Mouse (Mus musculus) heart, embryonic 11.5 days (tissue): ENCODE data around the gene Uba3. TPM values are rescaled to one million over a fixed set of nuclear protein-coding genes. Genes with fewer than 3 reads are reported as not detected.

ENCODE experiments used
- ATAC-seq: fragments of 200-750 bp; cut with Nextera tagmentation; replicated peaks from 2 replicates; pipeline ENCODE4 v1.8.0; 2017; ENCODE audit warnings: moderate library complexity; ENCODE audit not compliant: insufficient number of reproducible peaks, low FRiP score, low TSS enrichment
- H3K27ac ChIP-seq: fragments of 300-500 bp; sonication (generic); 2 replicates; pipeline ENCODE4 v1.5.1; 2014; ENCODE audit warnings: mild to moderate bottlenecking, low read depth, low read length
- H3K27me3 ChIP-seq: fragments of 300-500 bp; sonication (generic); 2 replicates; pipeline ENCODE4 v1.6.1; 2014; ENCODE audit warnings: mild to moderate bottlenecking, low read length, mixed read lengths; ENCODE audit not compliant: control insufficient read depth, insufficient read depth
- H3K36me3 ChIP-seq: fragments of 300-500 bp; sonication (generic); 2 replicates; pipeline ENCODE4 v1.6.1; 2014; ENCODE audit warnings: mild to moderate bottlenecking, low read length, moderate library complexity, mixed read lengths; ENCODE audit not compliant: control insufficient read depth, insufficient read depth
- H3K4me1 ChIP-seq: fragments of 300-500 bp; sonication (generic); 2 replicates; pipeline ENCODE4 v1.6.1; 2014; ENCODE audit warnings: low read length; ENCODE audit not compliant: control insufficient read depth, insufficient read depth
- H3K4me2 ChIP-seq: fragments of 300-500 bp; sonication (generic); 2 replicates; pipeline ENCODE4 v1.6.1; 2014; ENCODE audit warnings: mild to moderate bottlenecking, moderate library complexity
- H3K4me3 ChIP-seq: fragments of 300-500 bp; sonication (generic); 2 replicates; pipeline ENCODE4 v1.5.1; 2014; ENCODE audit warnings: low read depth, low read length
- H3K9ac ChIP-seq: fragments of 300-500 bp; sonication (generic); 2 replicates; pipeline ENCODE4 v1.6.1; 2014; ENCODE audit warnings: mild to moderate bottlenecking, low read depth, low read length, moderate library complexity
- H3K9me3 ChIP-seq: fragments of 300-500 bp; sonication (generic); replicated peaks from 2 replicates; pipeline ENCODE4 v1.6.1; 2016; ENCODE audit warnings: low read length; ENCODE audit not compliant: control insufficient read depth
- WGBS: fragments of 180-500 bp; shearing (Covaris S2); extraction: QIAGEN DNeasy Blood & Tissue Kit; methylation state at CpG from one replicate; pipeline ENCODE4 v1.1.7; 2014; ENCODE audit not compliant: insufficient replicate concordance; 5-methylcytosine and 5-hydroxymethylcytosine counted together
- polyA plus RNA-seq: library from polyadenylated mRNA; unstranded; fragments of >200 nt; fragmentation: Nextera tagmentation; extraction: Ambion mirVana; gene quantifications from 2 replicates; pipeline ENCODE4 v1.2.1, GENCODE M21; 2014

Gene Uba3
- polyA plus RNA-seq, 1 experiment from 2014 or later, result 90.7 TPM

DNA sequence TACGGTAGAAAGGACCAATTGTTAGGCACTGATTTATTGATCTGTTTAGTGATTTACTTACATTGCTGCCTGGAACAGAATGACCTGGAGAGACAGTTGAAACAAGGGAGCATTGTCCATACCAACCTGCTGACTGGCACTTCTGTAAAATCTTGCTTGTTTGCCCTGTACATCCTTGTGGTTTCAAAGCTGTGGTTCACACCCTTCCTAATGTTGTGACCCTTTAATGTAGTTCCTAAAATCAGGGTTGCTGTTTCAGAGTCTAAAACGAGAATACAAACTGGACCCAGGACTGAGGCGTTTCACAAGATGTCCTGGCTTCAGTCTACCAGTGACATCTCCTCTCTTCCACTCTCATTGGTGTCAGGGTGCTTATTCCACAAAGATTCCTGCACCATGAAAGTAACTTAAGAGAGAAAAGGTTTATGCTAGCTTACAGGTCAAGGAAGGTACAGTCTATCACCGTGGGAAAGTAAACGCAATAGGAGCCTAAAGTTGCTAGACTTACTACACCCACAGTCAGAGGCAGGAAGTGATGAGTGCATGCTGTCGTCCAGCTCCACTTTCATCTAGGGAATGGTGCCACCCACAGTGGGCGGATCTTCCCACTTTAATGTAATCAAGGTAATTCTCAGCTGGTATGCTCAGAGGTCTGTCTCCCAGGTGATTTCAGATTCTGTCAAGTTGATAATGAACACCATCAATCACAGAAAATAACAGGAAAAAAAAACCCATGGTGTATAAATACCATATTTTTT is 29.6 kb upstream of the Uba3 start:
- Histone ChIP-seq H3K4me1 (no peaks in the 10 kb centered on the region), H3K27me3 (no peaks in the 10 kb centered on the region), H3K36me3 (0 out of 2 replicates have a peak, but pooled peaks cover 5% of the 10 kb centered on the region), H3K4me3 (no peak overlapping the region), H3K9me3 (no peaks in the 10 kb centered on the region), H3K4me2 (no peak overlapping the region), H3K27ac (no peak overlapping the region), H3K9ac (no peak overlapping the region)
- ATAC-seq, result no peak
- 82% methylated on average over 7 of the region's 7 CpGs for WGBS

DNA sequence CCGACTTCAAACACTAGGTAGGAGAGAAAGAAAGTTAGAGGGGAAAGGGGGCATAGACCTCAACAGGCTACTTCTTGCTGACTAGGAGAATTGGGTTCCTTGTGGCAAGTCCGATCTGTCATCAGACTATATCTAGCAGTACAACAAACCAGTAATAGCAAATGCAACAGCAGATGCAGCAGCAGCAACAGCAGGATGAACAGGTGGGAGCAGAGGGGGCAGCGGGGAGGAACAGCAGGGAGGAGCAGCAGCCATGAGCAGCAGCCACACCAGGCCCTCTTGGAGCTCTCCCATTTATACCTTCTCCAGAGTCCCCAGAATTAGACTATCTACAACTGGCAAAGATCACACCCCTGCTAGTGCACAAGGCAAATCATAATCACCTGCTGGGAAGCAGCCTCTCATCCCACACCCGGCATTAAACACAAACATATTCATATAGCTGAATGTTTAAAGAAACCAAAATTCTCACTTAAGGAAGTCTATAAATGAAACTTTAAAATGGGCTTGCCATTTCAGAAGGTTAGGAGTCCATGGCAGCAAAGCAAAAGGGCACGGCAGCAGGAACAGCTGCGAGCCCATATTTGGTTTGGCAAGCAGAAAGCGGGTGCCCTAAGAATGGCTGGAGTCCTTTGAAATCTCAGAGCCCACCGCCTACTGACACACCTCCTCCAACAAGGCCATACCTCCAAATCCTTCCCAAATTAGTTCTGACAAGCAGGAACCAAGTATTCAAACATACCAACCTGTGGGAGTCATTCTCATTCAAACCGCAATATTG is 21.8 kb upstream of the Uba3 start:
- Histone ChIP-seq H3K27me3 (no peaks in the 10 kb centered on the region), H3K4me1 (peaks cover 16% of the 10 kb centered on the region), H3K36me3 (peaks cover 3% of the 10 kb centered on the region; the same call in 1 of the 2 replicates), H3K4me3 (no peak overlapping the region), H3K9ac (no peak overlapping the region), H3K9me3 (no peaks in the 10 kb centered on the region), H3K4me2 (no peak overlapping the region), H3K27ac (no peak overlapping the region)
- WGBS, result 91% methylated on average over 9 of the region's 9 CpGs
- ATAC-seq, result no peak

GRCm38 (mm10) chr6:97226083-97226491 is 20.6 kb upstream of the Uba3 start:
- ATAC-seq, result no peak
- Histone ChIP-seq H3K36me3 (peaks cover 3% of the 10 kb centered on the region; the same call in 1 of the 2 replicates), H3K4me3 (no peak overlapping the region), H3K4me2 (0 out of 2 replicates have a peak overlapping the region, but pooled peaks have one; percentile 2), H3K27ac (peak overlapping the region; percentile 81), H3K9me3 (no peaks in the 10 kb centered on the region), H3K27me3 (no peaks in the 10 kb centered on the region), H3K4me1 (peaks cover 28% of the 10 kb centered on the region), H3K9ac (no peak overlapping the region)
- WGBS, result 33% methylated on average over 1 of the region's 1 CpGs

GRCm38 (mm10) chr6:97224505-97224904 is 19.1 kb upstream of the Uba3 start:
- no peak for ATAC-seq
- no peak overlapping the region for H3K27ac ChIP-seq
- 95% methylated on average over 8 of the region's 8 CpGs for WGBS

DNA sequence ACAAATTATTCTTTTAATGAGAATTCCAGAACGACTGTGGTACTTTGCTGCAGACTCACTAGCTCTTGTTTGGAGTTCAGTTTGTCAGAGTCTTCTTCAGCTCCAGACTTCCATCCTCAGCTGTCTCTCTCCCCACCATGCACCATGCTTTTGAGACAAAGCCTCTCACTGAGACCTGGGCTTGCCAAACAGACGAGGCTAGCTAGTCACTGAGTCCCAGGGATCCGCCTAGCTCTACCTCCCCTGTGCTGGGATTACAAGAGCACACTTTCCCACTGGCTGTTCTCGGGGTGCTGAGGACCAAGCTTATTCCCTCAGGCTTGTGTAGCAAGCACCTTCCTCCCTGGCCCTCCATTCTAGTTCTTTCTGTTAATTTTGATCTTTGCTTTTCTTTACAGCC is 18.1 kb upstream of the Uba3 start:
- no peaks in the 10 kb centered on the region for H3K9me3 ChIP-seq
- WGBS, result 72% methylated on average over 4 of the region's 4 CpGs
- no peak overlapping the region for H3K4me3 ChIP-seq
- no peaks in the 10 kb centered on the region for H3K27me3 ChIP-seq
- H3K9ac ChIP-seq, result no peak overlapping the region
- peaks cover 28% of the 10 kb centered on the region for H3K4me1 ChIP-seq
- no peak for ATAC-seq
- H3K4me2 ChIP-seq, result no peak overlapping the region; the same call in 1 of the 2 replicates
- H3K27ac ChIP-seq, result peak overlapping the region; percentile 75
- no peaks in the 10 kb centered on the region for H3K36me3 ChIP-seq

More at GRCm38 (mm10) chr6:97224505-97224904, 19.1 kb upstream of the Uba3 start:
- no peak overlapping the region for H3K4me3 ChIP-seq
- no peak overlapping the region for H3K4me2 ChIP-seq
- H3K27me3 ChIP-seq, result no peaks in the 10 kb centered on the region
- H3K9ac ChIP-seq, result no peak overlapping the region
- peaks cover 2% of the 10 kb centered on the region; the same call in 1 of the 2 replicates for H3K36me3 ChIP-seq
- no peaks in the 10 kb centered on the region for H3K9me3 ChIP-seq
- peaks cover 28% of the 10 kb centered on the region for H3K4me1 ChIP-seq

DNA sequence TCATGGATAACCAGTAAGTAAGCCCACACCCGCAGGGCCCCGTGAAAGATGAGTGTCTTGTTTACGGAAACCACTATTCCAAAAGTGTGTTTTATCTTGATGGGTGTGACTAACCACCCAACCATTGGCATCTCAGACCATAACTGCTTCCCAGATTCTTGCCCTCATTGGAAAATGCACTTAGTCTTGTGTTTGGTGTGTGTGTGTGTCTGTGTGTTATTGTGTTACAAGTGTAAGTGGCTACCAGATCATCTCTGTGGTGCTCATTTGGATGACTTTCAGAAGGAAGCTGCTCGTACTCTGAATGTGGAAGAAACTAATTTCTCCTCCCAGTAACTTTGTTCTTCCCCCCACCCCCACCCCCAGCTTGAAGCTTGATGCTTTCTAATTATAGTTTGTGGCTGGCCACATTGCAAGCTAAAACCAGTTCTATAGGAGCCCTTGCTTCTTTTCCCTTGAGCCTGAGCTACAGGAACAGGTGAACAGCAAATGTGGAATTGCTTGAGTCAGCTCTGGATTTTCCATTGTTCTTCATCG is 17.6 kb upstream of the Uba3 start:
- peak overlapping the region; percentile 45 for H3K4me2 ChIP-seq

DNA sequence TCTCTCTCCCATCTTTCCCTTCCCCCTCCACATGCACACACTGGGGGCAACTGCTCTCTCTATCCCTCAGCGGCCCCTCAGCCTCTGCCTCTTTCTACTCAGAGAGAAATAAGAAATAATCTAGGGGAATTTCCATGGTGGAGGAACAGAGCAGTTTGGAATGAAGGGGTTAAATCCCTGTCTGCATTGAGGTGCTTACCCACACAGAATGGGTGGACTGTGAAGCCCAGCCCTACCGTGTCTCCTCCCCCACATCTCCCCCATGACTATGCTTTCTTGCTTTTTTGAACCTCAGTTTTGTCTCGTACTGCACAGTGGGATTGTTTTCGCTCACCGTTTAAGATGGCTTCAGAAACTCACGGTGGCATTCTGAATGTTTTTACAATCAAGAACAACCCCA is 16.9 kb upstream of the Uba3 start:
- no peak for ATAC-seq
- H3K27me3 ChIP-seq, result no peaks in the 10 kb centered on the region
- H3K27ac ChIP-seq, result peak overlapping the region; percentile 42; the same call in 1 of the 2 replicates
- H3K4me2 ChIP-seq, result peak overlapping the region; percentile 22; the same call in 1 of the 2 replicates
- H3K4me1 ChIP-seq, result peaks cover 28% of the 10 kb centered on the region
- H3K4me3 ChIP-seq, result no peak overlapping the region
- 0 out of 2 replicates have a peak overlapping the region, but pooled peaks have one; percentile 1 for H3K9ac ChIP-seq
- no peaks in the 10 kb centered on the region for H3K36me3 ChIP-seq
- H3K9me3 ChIP-seq, result no peaks in the 10 kb centered on the region
- 60% methylated on average over 6 of the region's 6 CpGs for WGBS

More for the DNA sequence above, 17.6 kb upstream of the Uba3 start:
- 44% methylated on average over 5 of the region's 5 CpGs for WGBS
- no peak overlapping the region for H3K9ac ChIP-seq
- peaks cover 28% of the 10 kb centered on the region for H3K4me1 ChIP-seq
- H3K27me3 ChIP-seq, result no peaks in the 10 kb centered on the region
- H3K4me3 ChIP-seq, result no peak overlapping the region
- no peak for ATAC-seq
- no peaks in the 10 kb centered on the region for H3K36me3 ChIP-seq
- peak overlapping the region; percentile 75 for H3K27ac ChIP-seq
- H3K9me3 ChIP-seq, result no peaks in the 10 kb centered on the region

DNA sequence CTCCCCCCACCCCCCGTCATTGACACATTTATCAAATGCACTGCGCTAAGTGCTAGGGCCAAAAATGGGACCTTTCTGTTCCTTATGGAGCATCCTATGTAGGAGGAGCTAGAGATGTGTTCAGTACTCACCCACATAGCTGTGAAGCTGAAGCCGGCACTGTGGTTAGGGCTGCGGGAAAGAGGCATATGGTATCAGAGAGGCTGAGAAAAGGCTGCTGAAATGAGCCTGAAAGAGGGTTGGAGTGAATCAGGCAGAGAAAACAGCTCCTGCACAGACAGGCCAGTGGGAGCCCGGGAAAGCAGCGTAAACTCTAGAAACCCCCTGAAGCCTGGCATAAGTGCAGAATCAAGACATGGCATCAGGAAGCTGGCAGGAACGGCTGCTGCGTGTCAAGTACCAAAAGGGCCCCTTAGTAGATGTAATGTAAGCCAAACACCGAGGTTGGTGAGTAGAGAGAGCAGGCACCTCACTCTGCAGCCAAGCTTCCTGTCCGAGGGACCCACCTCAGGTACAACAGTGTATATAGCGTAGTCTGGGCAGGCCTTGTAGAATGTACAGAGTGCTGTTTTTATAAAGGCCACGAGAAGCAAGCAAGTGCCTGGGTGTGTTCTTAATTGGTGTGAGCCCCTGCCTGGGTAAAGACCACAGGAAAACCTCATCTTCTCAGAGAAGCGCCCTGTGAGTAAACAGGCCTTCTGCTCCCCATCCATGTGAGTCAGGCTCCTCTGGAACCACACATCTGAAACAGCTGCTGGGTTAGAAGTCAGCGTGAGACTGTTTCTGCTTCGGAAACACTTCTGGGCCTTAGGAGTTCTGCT is 16.0 kb upstream of the Uba3 start:
- H3K4me3 ChIP-seq, result no peak overlapping the region
- no peak; the same call in 1 of the 2 replicates for ATAC-seq
- H3K9ac ChIP-seq, result no peak overlapping the region
- H3K4me2 ChIP-seq, result no peak overlapping the region
- H3K27me3 ChIP-seq, result no peaks in the 10 kb centered on the region
- no peaks in the 10 kb centered on the region for H3K9me3 ChIP-seq
- H3K36me3 ChIP-seq, result no peaks in the 10 kb centered on the region
- no peak overlapping the region for H3K27ac ChIP-seq
- 68% methylated on average over 15 of the region's 15 CpGs for WGBS
- H3K4me1 ChIP-seq, result peaks cover 29% of the 10 kb centered on the region
